Mouse (Mus musculus): ENCODE results near the gene Fcgrt.

DNA sequence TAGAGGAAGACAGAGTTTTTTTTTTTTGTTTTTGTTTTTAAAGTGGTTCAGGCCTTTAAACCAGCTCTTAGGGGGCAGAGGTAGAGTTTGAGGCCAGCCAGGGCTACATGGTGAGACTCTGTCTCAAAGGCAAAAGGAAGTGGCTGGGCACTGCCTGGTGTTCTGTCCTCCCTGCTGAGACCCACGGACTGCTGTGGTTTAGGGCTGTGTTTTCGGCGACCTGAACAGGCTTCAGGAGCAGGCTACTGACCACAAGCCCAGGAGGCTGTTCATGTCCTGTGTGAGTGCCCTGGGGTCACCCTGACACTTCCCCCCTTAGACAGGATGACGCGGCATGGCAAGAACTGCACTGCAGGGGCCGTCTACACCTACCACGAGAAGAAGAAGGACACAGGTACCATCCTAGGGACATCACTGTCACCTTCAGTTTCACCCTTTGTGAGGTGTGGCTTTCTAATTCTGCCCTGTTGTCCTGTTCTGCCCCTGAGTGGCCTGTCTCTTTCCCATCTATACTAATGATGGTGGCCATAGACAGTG is 30.4 kb downstream of the Fcgrt start:
- TF ChIP-seq CTCF (IDR thresholded peaks at IDR 0.05): no peak
- no peak for TF ChIP-seq EP300 (IDR thresholded peaks at IDR 0.05)
